Mouse (Mus musculus) layer of hippocampus, adult 18-20 months (tissue): ENCODE data around the gene Tmem19. TPM values are rescaled to one million over a fixed set of nuclear protein-coding genes. Genes with fewer than 3 reads are reported as not detected.
"Not testable (repeated sequence)": the region's sequence is repeated elsewhere in the genome, so short reads cannot be mapped to it uniquely, and the experiment has no call there.

ENCODE experiments used
- DNase-seq, 2 experiments: peaks; one replicate each; pipeline ENCODE4 v3.0.0; 2022; ENCODE audit warnings: low spot score in 2 of 2
- total RNA-seq, 2 experiments: library from RNA; stranded (reverse); gene quantifications; 2 replicates each; pipeline ENCODE4 v1.2.3; 2021

The Tmem19 gene
- total RNA-seq, 2 experiments from 2014 or later = 37.9 to 39.6 TPM

GRCm38 (mm10) chr10:115349509-115349908, 12.8 kb downstream of the Tmem19 start:
- DNase-seq = no peak

GRCm38 (mm10) chr10:115349029-115349428, 13.3 kb downstream of the Tmem19 start:
- DNase-seq = no peak

GRCm38 (mm10) chr10:115348131-115348530, 14.2 kb downstream of the Tmem19 start:
- no peak for DNase-seq

GRCm38 (mm10) chr10:115346444-115346843, 15.9 kb downstream of the Tmem19 start:
- DNase-seq = no peak

GRCm38 (mm10) chr10:115342771-115343425, 19.4 kb downstream of the Tmem19 start:
- no peak for DNase-seq

GRCm38 (mm10) chr10:115339820-115340328, 22.4 kb downstream of the Tmem19 start:
- DNase-seq = no peak

GRCm38 (mm10) chr10:115336901-115337300, 25.4 kb downstream of the Tmem19 start:
- no peak for DNase-seq

GRCm38 (mm10) chr10:115333528-115333927, 28.8 kb downstream of the Tmem19 start:
- no peak for DNase-seq

GRCm38 (mm10) chr10:115332997-115333396, 29.3 kb downstream of the Tmem19 start:
- no peak for DNase-seq

GRCm38 (mm10) chr10:115332420-115332952, 29.8 kb downstream of the Tmem19 start:
- no peak for DNase-seq

GRCm38 (mm10) chr10:115329010-115329530, 33.2 kb downstream of the Tmem19 start:
- no peak for DNase-seq

- DNase-seq = no peak
Measured at GRCm38 (mm10) chr10:115328514-115328913, 33.8 kb downstream of the Tmem19 start.

- DNase-seq = peak; percentile 42 to 80
Measured at GRCm38 (mm10) chr10:115323295-115323694, 39.0 kb downstream of the Tmem19 start.

- DNase-seq = no peak
Measured at GRCm38 (mm10) chr10:115321317-115322035, 40.8 kb downstream of the Tmem19 start.

GRCm38 (mm10) chr10:115318388-115318787, 43.9 kb downstream of the Tmem19 start:
- DNase-seq = not testable (repeated sequence)

- DNase-seq = no peak
Measured at GRCm38 (mm10) chr10:115316313-115316712, 46.0 kb downstream of the Tmem19 start.

- DNase-seq = peak; percentile 95 to 97
Measured at GRCm38 (mm10) chr10:115315473-115316171, 46.7 kb downstream of the Tmem19 start, which contains the start of gene Rab21. Gene Rab21 (minus strand): TSS chr10:115315594.

GRCm38 (mm10) chr10:115314582-115315452, 47.5 kb downstream of the Tmem19 start:
- DNase-seq = peak in 1 of 2 experiments; percentile 25

- no peak for DNase-seq
Measured at GRCm38 (mm10) chr10:115314287-115314581, 48.1 kb downstream of the Tmem19 start.

- DNase-seq = no peak
Measured at GRCm38 (mm10) chr10:115313641-115314286, 48.5 kb downstream of the Tmem19 start.
